Mouse (Mus musculus) heart, embryonic 15.5 days (tissue): ENCODE results near the gene Armc5. TPM values are rescaled to one million over a fixed set of nuclear protein-coding genes. Genes with fewer than 3 reads are reported as not detected.

Source experiments
- ATAC-seq: fragments of 200-750 bp; cut with Nextera tagmentation; replicated peaks from 2 replicates; pipeline ENCODE4 v1.8.0; 2017; ENCODE audit warnings: low read depth, moderate TSS enrichment; ENCODE audit not compliant: insufficient number of reproducible peaks, insufficient read depth, low FRiP score
- H3K27ac ChIP-seq: fragments of 300-500 bp; sonication (generic); 2 replicates; pipeline ENCODE4 v1.5.1; 2015; ENCODE audit warnings: mild to moderate bottlenecking, inconsistent platforms
- H3K27me3 ChIP-seq: fragments of 300-500 bp; sonication (generic); 2 replicates; pipeline ENCODE4 v1.6.1; 2015; ENCODE audit warnings: inconsistent platforms
- H3K36me3 ChIP-seq: fragments of 300-500 bp; sonication (generic); 2 replicates; pipeline ENCODE4 v1.6.1; 2015; ENCODE audit warnings: mild to moderate bottlenecking, inconsistent platforms
- H3K4me1 ChIP-seq: fragments of 300-500 bp; sonication (generic); replicated peaks from 2 replicates; pipeline ENCODE4 v1.6.1; 2015; ENCODE audit warnings: inconsistent platforms
- H3K4me2 ChIP-seq: fragments of 300-500 bp; sonication (generic); 2 replicates; pipeline ENCODE4 v1.6.1; 2015; ENCODE audit warnings: inconsistent platforms, mild to moderate bottlenecking, moderate library complexity
- H3K4me3 ChIP-seq: fragments of 300-500 bp; sonication (generic); 2 replicates; pipeline ENCODE4 v1.5.1; 2015; ENCODE audit warnings: mild to moderate bottlenecking, inconsistent platforms
- H3K9ac ChIP-seq: fragments of 300-500 bp; sonication (generic); 2 replicates; pipeline ENCODE4 v1.6.1; 2015; ENCODE audit warnings: mild to moderate bottlenecking, inconsistent platforms
- H3K9me3 ChIP-seq: fragments of 300-500 bp; sonication (generic); replicated peaks from 2 replicates; pipeline ENCODE4 v1.6.1; 2016; ENCODE audit warnings: inconsistent platforms
- WGBS: fragments of 180-500 bp; shearing (Covaris S2); methylation state at CpG from one replicate; pipeline ENCODE4 v1.1.7; 2015; ENCODE audit warnings: mixed read lengths; 5-methylcytosine and 5-hydroxymethylcytosine counted together
- polyA plus RNA-seq: library from polyadenylated mRNA; unstranded; fragments of >200 nt; fragmentation: Nextera tagmentation; extraction: Ambion mirVana; gene quantifications from 2 replicates; pipeline ENCODE4 v1.2.1, GENCODE M21; 2015

Gene Armc5
- polyA plus RNA-seq, 1 experiment from 2014 or later = 11.5 TPM

DNA sequence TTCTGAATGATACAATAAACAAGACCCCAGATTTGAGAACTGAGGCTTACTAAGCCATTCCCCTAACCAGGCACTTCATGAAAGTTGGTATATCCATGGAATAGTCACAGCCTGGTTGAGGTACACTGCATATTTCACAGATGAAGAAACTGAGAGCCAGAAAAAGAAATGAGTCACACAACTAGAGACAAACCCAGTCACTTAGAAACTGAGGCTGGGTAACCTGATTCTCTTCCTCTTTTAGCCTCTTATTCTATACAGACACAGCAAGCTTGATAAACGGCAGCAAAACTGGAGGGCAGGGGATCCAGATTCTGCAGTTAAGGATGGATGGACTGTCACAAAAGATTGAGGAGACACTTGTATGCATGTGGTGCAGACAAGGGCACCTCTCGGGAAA, 2.3 kb upstream of the Armc5 start:
- H3K9me3 ChIP-seq = no peaks in the 10 kb centered on the region
- no peak overlapping the region for H3K9ac ChIP-seq
- H3K4me3 ChIP-seq = no peak overlapping the region
- H3K4me2 ChIP-seq = no peak overlapping the region
- no peak for ATAC-seq
- H3K36me3 ChIP-seq = peaks cover 2% of the 10 kb centered on the region; the same call in 1 of the 2 replicates
- peaks cover 17% of the 10 kb centered on the region for H3K4me1 ChIP-seq
- no peak overlapping the region for H3K27ac ChIP-seq
- WGBS = 75% methylated on average over 2 of the region's 2 CpGs
- no peaks in the 10 kb centered on the region for H3K27me3 ChIP-seq

- Histone ChIP-seq H3K4me2 (no peak overlapping the region), H3K27ac (no peak overlapping the region), H3K9ac (no peak overlapping the region), H3K36me3 (peaks cover 9% of the 10 kb centered on the region), H3K9me3 (no peaks in the 10 kb centered on the region), H3K27me3 (no peaks in the 10 kb centered on the region), H3K4me3 (no peak overlapping the region), H3K4me1 (peaks cover 17% of the 10 kb centered on the region)
- WGBS = 89% methylated on average over 1 of the region's 1 CpGs
- no peak for ATAC-seq
These were observed 1.7 kb upstream of the Armc5 start for GRCm38 (mm10) chr7:128235481-128235880.

DNA sequence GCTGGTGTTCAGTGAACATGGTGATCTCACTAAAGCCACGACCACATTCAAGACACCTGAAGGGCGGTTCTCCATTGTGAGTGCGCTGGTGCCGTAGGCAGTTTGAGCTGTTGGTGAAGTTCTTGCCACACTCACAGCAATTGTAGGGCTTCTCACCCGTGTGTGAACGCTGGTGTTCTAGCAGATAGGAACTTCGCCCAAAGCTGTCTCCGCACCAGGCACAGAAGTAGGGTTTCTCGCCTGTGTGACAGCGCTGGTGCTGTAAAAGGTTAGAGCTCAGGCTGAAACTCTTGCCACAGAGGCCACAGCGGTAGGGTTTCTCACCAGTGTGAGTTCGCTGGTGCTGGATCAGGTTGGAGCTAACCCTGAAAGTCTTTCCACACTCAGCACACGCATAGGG, 716 bp upstream of the Armc5 start:
- Histone ChIP-seq H3K9me3 (no peaks in the 10 kb centered on the region), H3K27me3 (no peaks in the 10 kb centered on the region), H3K36me3 (peaks cover 14% of the 10 kb centered on the region), H3K27ac (no peak overlapping the region), H3K9ac (no peak overlapping the region), H3K4me1 (peaks cover 20% of the 10 kb centered on the region), H3K4me3 (peak overlapping the region; percentile 85; the same call in 1 of the 2 replicates), H3K4me2 (no peak overlapping the region)
- 91% methylated on average over 13 of the region's 13 CpGs for WGBS
- ATAC-seq = no peak

DNA sequence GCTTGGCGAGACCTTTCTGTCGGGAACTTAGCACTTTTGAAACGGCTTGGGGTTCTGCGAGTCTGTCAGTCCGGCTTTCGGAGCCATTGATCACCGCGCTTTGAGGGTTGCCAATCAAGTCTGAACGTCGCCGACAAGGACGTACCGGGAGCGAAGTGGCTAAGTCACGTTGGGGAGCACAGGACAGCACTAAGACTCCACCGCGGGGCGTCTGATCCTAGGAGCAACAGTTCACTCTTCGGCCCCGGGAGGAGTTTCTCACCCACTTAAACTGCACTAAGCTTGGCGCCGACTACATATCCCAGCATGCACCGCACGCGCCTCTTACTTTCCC, 418 bp downstream of the Armc5 start:
- under 1% methylated on average over 25 of the region's 25 CpGs for WGBS
- peak overlapping the region; percentile 80 for H3K4me2 ChIP-seq

GRCm38 (mm10) chr7:128237927-128238778, 1.0 kb downstream of the Armc5 start, which contains the start of gene 9130023H24Rik:
Gene 9130023H24Rik (minus strand): TSS chr7:128238031.
- H3K4me2 ChIP-seq = peak within 1 kb of the TSS; percentile 80
- H3K4me3 ChIP-seq = peak within 1 kb of the TSS; percentile 85
- WGBS = under 1% methylated on average over 70 of the region's 72 CpGs
- ATAC-seq = peak; percentile 90
- peak within 1 kb of the TSS; percentile 89 for H3K9ac ChIP-seq
- H3K36me3 ChIP-seq = peaks cover 20% of the 10 kb centered on the region
- peaks cover 20% of the 10 kb centered on the region for H3K4me1 ChIP-seq
- H3K27me3 ChIP-seq = no peaks in the 10 kb centered on the region
- peak within 1 kb of the TSS; percentile 99 for H3K27ac ChIP-seq
- no peaks in the 10 kb centered on the region for H3K9me3 ChIP-seq

More for the DNA sequence above, 418 bp downstream of the Armc5 start:
- Histone ChIP-seq H3K4me1 (peaks cover 20% of the 10 kb centered on the region), H3K27me3 (no peaks in the 10 kb centered on the region), H3K9ac (peak overlapping the region; percentile 89), H3K36me3 (peaks cover 15% of the 10 kb centered on the region), H3K9me3 (no peaks in the 10 kb centered on the region), H3K27ac (peak overlapping the region; percentile 99), H3K4me3 (peak overlapping the region; percentile 85)
- no peak; the same call in 1 of the 2 replicates for ATAC-seq

DNA sequence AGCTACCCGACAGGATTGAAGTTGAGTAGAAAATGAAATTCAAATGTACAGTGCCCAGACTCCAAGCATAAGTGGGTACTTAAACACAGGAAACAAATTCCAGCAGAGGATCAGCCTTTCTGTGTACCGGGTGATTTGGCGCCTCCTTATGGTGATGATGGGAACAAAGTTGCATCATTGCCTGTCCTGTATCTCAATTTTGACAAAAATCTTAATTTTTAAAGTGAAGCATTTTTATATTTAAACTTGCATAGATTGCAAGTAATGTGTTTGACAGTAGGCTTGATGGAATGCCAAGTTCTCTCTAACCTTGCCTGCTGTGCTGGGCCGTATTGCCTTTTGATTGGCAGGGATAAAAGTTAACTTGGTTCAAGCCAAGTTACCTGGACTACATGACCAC, 1.8 kb downstream of the Armc5 start:
- Histone ChIP-seq H3K36me3 (peaks cover 24% of the 10 kb centered on the region), H3K4me3 (peak overlapping the region; percentile 85), H3K4me1 (peaks cover 20% of the 10 kb centered on the region), H3K9me3 (no peaks in the 10 kb centered on the region), H3K9ac (0 out of 2 replicates have a peak overlapping the region, but pooled peaks have one; percentile 25), H3K27ac (peak overlapping the region; percentile 99), H3K27me3 (no peaks in the 10 kb centered on the region), H3K4me2 (peak overlapping the region; percentile 77)
- 21% methylated on average over 4 of the region's 4 CpGs for WGBS
- ATAC-seq = no peak

DNA sequence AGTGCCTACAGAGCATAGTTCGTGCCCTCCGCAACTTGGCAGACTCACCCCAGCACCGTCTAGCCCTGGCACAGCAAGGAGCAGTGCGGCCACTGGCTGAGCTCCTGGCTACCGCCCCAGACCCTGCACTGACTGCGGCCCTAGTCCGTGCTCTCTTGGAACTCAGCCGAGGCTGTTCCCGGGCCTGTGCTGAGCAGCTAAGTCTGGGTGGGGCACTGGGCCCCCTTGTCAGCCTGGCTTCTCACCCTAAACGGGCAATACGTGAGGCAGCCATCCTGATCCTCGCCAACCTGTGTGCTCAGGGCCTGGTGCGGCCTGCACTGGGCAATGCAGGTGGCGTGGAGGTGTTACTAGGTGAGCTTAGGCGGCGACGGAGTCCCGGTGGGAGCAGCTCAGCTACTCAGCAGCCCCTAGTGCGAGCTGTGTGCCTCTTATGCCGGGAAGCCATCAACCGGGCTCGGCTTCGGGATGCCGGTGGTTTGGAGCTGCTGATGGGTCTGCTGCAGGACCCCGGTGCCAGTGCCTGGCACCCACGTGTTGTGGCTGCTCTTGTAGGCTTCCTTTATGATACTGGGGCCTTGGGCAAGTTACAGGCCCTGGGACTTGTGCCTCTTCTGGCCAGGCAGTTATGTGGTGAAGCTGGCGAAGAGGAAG, 3.1 kb downstream of the Armc5 start:
- Histone ChIP-seq H3K27me3 (no peaks in the 10 kb centered on the region), H3K27ac (no peak overlapping the region), H3K9ac (no peak overlapping the region), H3K4me3 (no peak overlapping the region), H3K4me1 (peaks cover 20% of the 10 kb centered on the region), H3K4me2 (no peak overlapping the region), H3K36me3 (peaks cover 33% of the 10 kb centered on the region), H3K9me3 (no peaks in the 10 kb centered on the region)
- 90% methylated on average over 27 of the region's 27 CpGs for WGBS
- ATAC-seq = no peak

DNA sequence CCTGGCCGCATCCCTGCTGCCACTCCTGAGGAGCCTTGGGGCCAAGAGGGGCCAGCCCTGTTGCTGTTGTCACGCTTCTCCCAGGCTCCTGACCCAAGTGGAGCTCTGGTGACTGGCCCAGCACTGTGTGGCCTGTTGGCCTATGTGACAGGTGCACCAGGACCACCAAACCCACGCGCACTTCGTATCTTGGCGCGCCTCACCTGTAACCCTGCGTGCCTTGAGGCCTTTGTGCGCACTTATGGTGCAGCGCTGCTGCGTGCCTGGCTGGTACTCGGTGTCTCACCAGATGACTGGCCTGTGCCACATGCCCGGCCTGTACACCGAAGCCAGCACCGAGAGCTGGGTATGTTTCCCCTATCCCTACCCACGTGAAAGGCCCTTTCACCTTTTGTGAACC, 5.2 kb downstream of the Armc5 start:
- H3K36me3 ChIP-seq = peaks cover 33% of the 10 kb centered on the region
- WGBS = 94% methylated on average over 16 of the region's 16 CpGs
- no peak overlapping the region for H3K9ac ChIP-seq
- H3K4me3 ChIP-seq = no peak overlapping the region
- H3K4me2 ChIP-seq = no peak overlapping the region
- H3K27ac ChIP-seq = no peak overlapping the region
- H3K9me3 ChIP-seq = no peaks in the 10 kb centered on the region
- peaks cover 26% of the 10 kb centered on the region for H3K4me1 ChIP-seq
- ATAC-seq = no peak
- H3K27me3 ChIP-seq = no peaks in the 10 kb centered on the region

DNA sequence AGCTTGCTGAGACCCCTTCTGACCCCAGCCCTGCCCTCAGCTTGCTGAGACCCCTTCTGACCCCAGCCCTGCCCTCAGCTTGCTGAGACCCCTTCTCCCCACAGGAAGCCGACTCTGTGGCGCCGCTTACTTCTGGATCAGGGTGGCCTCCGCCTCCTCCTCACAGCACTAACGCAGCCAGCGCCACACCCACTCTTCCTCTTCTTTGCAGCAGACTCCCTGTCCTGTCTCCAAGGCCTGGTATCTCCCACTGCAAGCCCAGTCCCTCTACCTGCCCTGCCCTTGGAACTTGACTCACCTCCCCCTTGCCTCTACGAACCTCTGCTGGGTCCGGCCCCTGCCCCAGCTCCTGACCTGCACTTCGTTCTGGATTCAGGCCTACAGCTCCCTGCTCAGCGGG, 6.8 kb downstream of the Armc5 start:
- peaks cover 33% of the 10 kb centered on the region for H3K4me1 ChIP-seq
- H3K4me3 ChIP-seq = no peak overlapping the region
- 77% methylated on average over 10 of the region's 10 CpGs for WGBS
- no peak overlapping the region for H3K9ac ChIP-seq
- H3K4me2 ChIP-seq = no peak overlapping the region
- 0 out of 2 replicates have a peak overlapping the region, but pooled peaks have one; percentile 3 for H3K27ac ChIP-seq
- no peaks in the 10 kb centered on the region for H3K9me3 ChIP-seq
- no peak for ATAC-seq
- H3K36me3 ChIP-seq = peaks cover 36% of the 10 kb centered on the region
- no peaks in the 10 kb centered on the region for H3K27me3 ChIP-seq

DNA sequence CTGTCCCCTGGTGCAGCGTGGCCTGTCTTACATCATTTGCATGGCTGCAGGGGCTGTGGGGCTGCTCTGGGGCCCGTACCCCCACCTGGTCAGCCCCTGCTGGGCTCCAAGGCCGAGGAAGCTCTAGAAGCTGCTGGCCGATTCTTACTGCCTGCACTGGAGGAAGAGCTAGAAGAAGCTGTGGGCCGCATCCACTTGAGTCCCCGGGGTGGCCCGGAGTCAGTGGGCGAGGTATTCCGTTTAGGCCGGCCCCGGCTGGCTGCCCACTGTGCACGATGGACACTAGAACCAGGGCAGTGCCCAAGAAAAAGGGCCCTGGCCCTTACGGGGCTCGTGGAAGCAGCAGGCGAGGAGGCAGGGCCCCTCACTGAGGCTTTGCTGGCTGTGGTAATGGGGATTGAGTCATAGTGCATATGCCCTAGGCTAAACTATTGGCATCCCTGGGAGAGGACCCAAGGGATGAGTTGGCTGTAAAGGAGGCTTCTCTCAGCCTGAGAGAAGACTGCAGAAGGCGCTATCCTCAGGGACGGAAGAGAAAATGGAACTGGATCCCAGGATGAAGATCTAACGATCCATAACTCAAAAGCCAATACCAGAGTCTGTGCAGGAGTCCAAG, 7.4 kb downstream of the Armc5 start:
- H3K9me3 ChIP-seq = no peaks in the 10 kb centered on the region
- H3K27me3 ChIP-seq = no peaks in the 10 kb centered on the region
- H3K4me2 ChIP-seq = no peak overlapping the region
- H3K4me1 ChIP-seq = peaks cover 31% of the 10 kb centered on the region
- H3K9ac ChIP-seq = no peak overlapping the region
- 0 out of 2 replicates have a peak overlapping the region, but pooled peaks have one; percentile 3 for H3K27ac ChIP-seq
- no peak for ATAC-seq
- 91% methylated on average over 18 of the region's 18 CpGs for WGBS
- H3K36me3 ChIP-seq = peaks cover 42% of the 10 kb centered on the region
- H3K4me3 ChIP-seq = no peak overlapping the region

GRCm38 (mm10) chr7:128245547-128245946, 8.4 kb downstream of the Armc5 start:
- WGBS = 87% methylated on average over 4 of the region's 4 CpGs
- H3K36me3 ChIP-seq = peaks cover 42% of the 10 kb centered on the region
- H3K9ac ChIP-seq = 0 out of 2 replicates have a peak overlapping the region, but pooled peaks have one; percentile 73
- H3K4me3 ChIP-seq = 0 out of 2 replicates have a peak overlapping the region, but pooled peaks have one; percentile 67
- no peaks in the 10 kb centered on the region for H3K27me3 ChIP-seq
- peak overlapping the region; percentile 97 for H3K27ac ChIP-seq
- no peaks in the 10 kb centered on the region for H3K9me3 ChIP-seq
- peaks cover 37% of the 10 kb centered on the region for H3K4me1 ChIP-seq
- ATAC-seq = no peak
- no peak overlapping the region for H3K4me2 ChIP-seq
